Mouse (Mus musculus): ENCODE data around the gene Snx1. TPM values are rescaled to one million over a fixed set of nuclear protein-coding genes. Genes with fewer than 3 reads are reported as not detected.
A peak's percentile ranks its signal among the peaks of the same experiment; 100 is the strongest.

The Snx1 gene
- polyA plus RNA-seq, 1 experiment: 33.6 TPM

GRCm38 (mm10) chr9:66069583-66069982, 56.8 kb downstream of the Snx1 start, which contains the start of gene Snx22:
Gene Snx22, minus strand, starts transcription at chr9:66069719.
- TF ChIP-seq POLR2A (IDR thresholded peaks at IDR 0.05; ENCODE audit: low read depth, low read length) (no peak), CTCF (IDR thresholded peaks at IDR 0.05; ENCODE audit: extremely low read depth, insufficient read depth, insufficient read length, insufficient replicate concordance) (no peak)
- peak within 1 kb of the TSS; percentile 55 for H3K4me3 ChIP-seq (ENCODE audit: extremely low read depth, insufficient read depth, insufficient read length)
- H3K36me3 ChIP-seq (ENCODE audit: control insufficient read depth, insufficient read depth, low read length): peaks cover 25% of the 10 kb centered on the region
- no peak within 1 kb of the TSS for H3K27ac ChIP-seq (ENCODE audit: insufficient read depth, low read length)
- WGBS: under 1% methylated on average over 22 of the region's 22 CpGs
- H3K4me1 ChIP-seq (ENCODE audit: control insufficient read depth, insufficient read depth, insufficient read length): peaks cover 12% of the 10 kb centered on the region; the same call in 1 of the 2 replicates
- H3K27me3 ChIP-seq (ENCODE audit: control insufficient read depth, insufficient read depth, low read length): peaks cover 11% of the 10 kb centered on the region
- peak; percentile 26 to 72 for DNase-seq (ENCODE audit: low read depth in 1 of 2, low spot score in 2 of 2)

GRCm38 (mm10) chr9:66068971-66069391, 57.4 kb downstream of the Snx1 start:
- DNase-seq (ENCODE audit: low read depth in 1 of 2, low spot score in 2 of 2): no peak
- Histone ChIP-seq H3K27ac (ENCODE audit: insufficient read depth, low read length) (no peak overlapping the region), H3K4me1 (ENCODE audit: control insufficient read depth, insufficient read depth, insufficient read length) (peaks cover 12% of the 10 kb centered on the region; the same call in 1 of the 2 replicates), H3K4me3 (ENCODE audit: extremely low read depth, insufficient read depth, insufficient read length) (peak overlapping the region; percentile 55), H3K27me3 (ENCODE audit: control insufficient read depth, insufficient read depth, low read length) (peaks cover 11% of the 10 kb centered on the region), H3K36me3 (ENCODE audit: control insufficient read depth, insufficient read depth, low read length) (peaks cover 30% of the 10 kb centered on the region)
- WGBS: 2% methylated on average over 30 of the region's 30 CpGs
- no peak for TF ChIP-seq POLR2A (IDR thresholded peaks at IDR 0.05; ENCODE audit: low read depth, low read length)
- TF ChIP-seq CTCF (IDR thresholded peaks at IDR 0.05; ENCODE audit: extremely low read depth, insufficient read depth, insufficient read length, insufficient replicate concordance): no peak

GRCm38 (mm10) chr9:66068056-66068455, 58.3 kb downstream of the Snx1 start:
- DNase-seq (ENCODE audit: low read depth in 1 of 2, low spot score in 2 of 2): no peak
- no peak overlapping the region for H3K27ac ChIP-seq (ENCODE audit: insufficient read depth, low read length)
- H3K4me1 ChIP-seq (ENCODE audit: control insufficient read depth, insufficient read depth, insufficient read length): peaks cover 10% of the 10 kb centered on the region; the same call in 1 of the 2 replicates
- H3K36me3 ChIP-seq (ENCODE audit: control insufficient read depth, insufficient read depth, low read length): peaks cover 34% of the 10 kb centered on the region
- peaks cover 11% of the 10 kb centered on the region for H3K27me3 ChIP-seq (ENCODE audit: control insufficient read depth, insufficient read depth, low read length)
- TF ChIP-seq CTCF (IDR thresholded peaks at IDR 0.05; ENCODE audit: extremely low read depth, insufficient read depth, insufficient read length, insufficient replicate concordance) (no peak), POLR2A (IDR thresholded peaks at IDR 0.05; ENCODE audit: low read depth, low read length) (no peak)
- 90% methylated on average over 4 of the region's 4 CpGs for WGBS
- no peak overlapping the region for H3K4me3 ChIP-seq (ENCODE audit: extremely low read depth, insufficient read depth, insufficient read length)

- H3K27ac ChIP-seq (ENCODE audit: insufficient read depth, low read length): no peak overlapping the region
- H3K27me3 ChIP-seq (ENCODE audit: control insufficient read depth, insufficient read depth, low read length): peaks cover 11% of the 10 kb centered on the region
- H3K4me1 ChIP-seq (ENCODE audit: control insufficient read depth, insufficient read depth, insufficient read length): peaks cover 7% of the 10 kb centered on the region; the same call in 1 of the 2 replicates
- TF ChIP-seq CTCF (IDR thresholded peaks at IDR 0.05; ENCODE audit: extremely low read depth, insufficient read depth, insufficient read length, insufficient replicate concordance) (peak; percentile 39; the same call in 1 of the 2 replicates), POLR2A (IDR thresholded peaks at IDR 0.05; ENCODE audit: low read depth, low read length) (no peak)
- H3K36me3 ChIP-seq (ENCODE audit: control insufficient read depth, insufficient read depth, low read length): peaks cover 39% of the 10 kb centered on the region
- H3K4me3 ChIP-seq (ENCODE audit: extremely low read depth, insufficient read depth, insufficient read length): no peak overlapping the region
- peak in 1 of 2 experiments; percentile 24 for DNase-seq (ENCODE audit: low read depth in 1 of 2, low spot score in 2 of 2)
- WGBS: 82% methylated on average over 5 of the region's 5 CpGs
These were observed 58.8 kb downstream of the Snx1 start for GRCm38 (mm10) chr9:66067542-66067941.

- peaks cover 11% of the 10 kb centered on the region for H3K27me3 ChIP-seq (ENCODE audit: control insufficient read depth, insufficient read depth, low read length)
- TF ChIP-seq CTCF (IDR thresholded peaks at IDR 0.05; ENCODE audit: extremely low read depth, insufficient read depth, insufficient read length, insufficient replicate concordance) (no peak), POLR2A (IDR thresholded peaks at IDR 0.05; ENCODE audit: low read depth, low read length) (no peak)
- H3K4me1 ChIP-seq (ENCODE audit: control insufficient read depth, insufficient read depth, insufficient read length): peaks cover 7% of the 10 kb centered on the region; the same call in 1 of the 2 replicates
- WGBS: 93% methylated on average over 3 of the region's 3 CpGs
- H3K4me3 ChIP-seq (ENCODE audit: extremely low read depth, insufficient read depth, insufficient read length): no peak overlapping the region
- DNase-seq (ENCODE audit: low read depth in 1 of 2, low spot score in 2 of 2): no peak
- H3K36me3 ChIP-seq (ENCODE audit: control insufficient read depth, insufficient read depth, low read length): peaks cover 41% of the 10 kb centered on the region
- H3K27ac ChIP-seq (ENCODE audit: insufficient read depth, low read length): no peak overlapping the region
These were observed 59.6 kb downstream of the Snx1 start for GRCm38 (mm10) chr9:66066791-66067190.

- Histone ChIP-seq H3K4me1 (ENCODE audit: control insufficient read depth, insufficient read depth, insufficient read length) (peaks cover 8% of the 10 kb centered on the region), H3K4me3 (ENCODE audit: extremely low read depth, insufficient read depth, insufficient read length) (no peak overlapping the region), H3K27ac (ENCODE audit: insufficient read depth, low read length) (no peak overlapping the region), H3K36me3 (ENCODE audit: control insufficient read depth, insufficient read depth, low read length) (peaks cover 41% of the 10 kb centered on the region), H3K27me3 (ENCODE audit: control insufficient read depth, insufficient read depth, low read length) (peaks cover 5% of the 10 kb centered on the region; the same call in 1 of the 2 replicates)
- WGBS: 97% methylated on average over 11 of the region's 11 CpGs
- DNase-seq (ENCODE audit: low read depth in 1 of 2, low spot score in 2 of 2): no peak
- TF ChIP-seq CTCF (IDR thresholded peaks at IDR 0.05; ENCODE audit: extremely low read depth, insufficient read depth, insufficient read length, insufficient replicate concordance): no peak
- TF ChIP-seq POLR2A (IDR thresholded peaks at IDR 0.05; ENCODE audit: low read depth, low read length): no peak
These were observed 62.1 kb downstream of the Snx1 start for GRCm38 (mm10) chr9:66064316-66064715.

GRCm38 (mm10) chr9:66063446-66063845, 62.9 kb downstream of the Snx1 start:
- 90% methylated on average over 3 of the region's 3 CpGs for WGBS
- Histone ChIP-seq H3K4me3 (ENCODE audit: extremely low read depth, insufficient read depth, insufficient read length) (no peak overlapping the region), H3K27me3 (ENCODE audit: control insufficient read depth, insufficient read depth, low read length) (no peaks in the 10 kb centered on the region), H3K27ac (ENCODE audit: insufficient read depth, low read length) (no peak overlapping the region), H3K4me1 (ENCODE audit: control insufficient read depth, insufficient read depth, insufficient read length) (peaks cover 3% of the 10 kb centered on the region), H3K36me3 (ENCODE audit: control insufficient read depth, insufficient read depth, low read length) (peaks cover 41% of the 10 kb centered on the region)
- TF ChIP-seq CTCF (IDR thresholded peaks at IDR 0.05; ENCODE audit: extremely low read depth, insufficient read depth, insufficient read length, insufficient replicate concordance) (no peak), POLR2A (IDR thresholded peaks at IDR 0.05; ENCODE audit: low read depth, low read length) (no peak)
- no peak for DNase-seq (ENCODE audit: low read depth in 1 of 2, low spot score in 2 of 2)
